Mouse (Mus musculus) heart, postnatal 0 days (tissue): ENCODE results near the gene Slc15a5.
A peak's percentile ranks its signal among the peaks of the same experiment; 100 is the strongest.

ENCODE experiments used
- CTCF ChIP-seq: IDR thresholded peaks from 2 replicates; pipeline ENCODE4 v1.5.1; 2016; ENCODE audit warnings: antibody characterized with exemption, control low read depth, low read depth
- EP300 ChIP-seq: IDR thresholded peaks from 2 replicates; pipeline ENCODE4 v1.6.1; 2016; ENCODE audit warnings: antibody characterized with exemption, low read depth

GRCm38 (mm10) chr6:138054166-138054565, 25.6 kb downstream of the Slc15a5 start:
- TF ChIP-seq CTCF (peak; percentile 40), EP300 (no peak)
